25 mouse cellular contexts compared by ENCODE assay signal in genomic region chr9:85449493-85449892, GRCm38 (mm10).
DNase-seq lines count a peak whose midpoint lies in the region; ATAC-seq and TF ChIP-seq lines count a peak whose summit lies in the region.
"Had no signal": no experiment of that assay in that cellular context is flagged by ENCODE, and none has a peak within 500 bp of the region (broad histone marks: within the 10 kb centered on the region; RNA-seq: fewer than 3 reads in every experiment).

No protein-coding gene starts in this region.

- H3K4me3 ChIP-seq in midbrain, postnatal 0 days (ENCODE audit: low read depth, low read length), result no peak overlapping the region
- H3K4me3 ChIP-seq in lung, adult 2 months (replicated peaks; ENCODE audit: extremely low read depth, low read depth, low read length), result no peak overlapping the region
- no peak overlapping the region for H3K4me3 ChIP-seq in midbrain, embryonic 16.5 days (ENCODE audit: low read depth, low read length)
- H3K4me3 ChIP-seq: forebrain, embryonic 10.5 days; forebrain, embryonic 13.5 days; hindbrain, embryonic 10.5 days; hindbrain, embryonic 13.5 days had no signal

- no peaks in the 10 kb centered on the region for H3K4me1 ChIP-seq in midbrain, postnatal 0 days (ENCODE audit: insufficient read depth, low read length)
- H3K4me1 ChIP-seq in lung, adult 2 months (ENCODE audit: control insufficient read depth, insufficient read depth, low read length), result no peaks in the 10 kb centered on the region
- H3K4me1 ChIP-seq in midbrain, embryonic 16.5 days (ENCODE audit: control insufficient read depth, insufficient read depth, low read length), result no peaks in the 10 kb centered on the region
- H3K4me1 ChIP-seq: forebrain, embryonic 10.5 days; forebrain, embryonic 13.5 days; hindbrain, embryonic 10.5 days; hindbrain, embryonic 13.5 days had no signal

- DNase-seq in urinary bladder, postnatal 14 days (ENCODE audit: low spot score), result peak; percentile 18
- no peak for DNase-seq in urinary bladder, postnatal 25 days (ENCODE audit: low spot score)
- DNase-seq in midbrain, postnatal 0 days (ENCODE audit: low spot score), result no peak
- no peak for DNase-seq in lung, adult 2 months
- no peak for DNase-seq in thymus, postnatal 0 days (ENCODE audit: low spot score)
- DNase-seq: adrenal gland, postnatal 10 days; adrenal gland, postnatal 36 days; cerebellum, adult 18-20 months; cerebellum, adult 9-10 months; cerebellum, postnatal 14 days; gastrocnemius, postnatal 10 days; gastrocnemius, postnatal 36 days; heart, adult 11 months had no signal

- H3K4me2 ChIP-seq in midbrain, postnatal 0 days (ENCODE audit: low read depth, low read length, poor library complexity, severe bottlenecking), result no peak overlapping the region
- H3K4me2 ChIP-seq in midbrain, embryonic 16.5 days (ENCODE audit: low read length), result no peak overlapping the region
- H3K4me2 ChIP-seq: forebrain, embryonic 13.5 days; heart, embryonic 11.5 days; hindbrain, embryonic 13.5 days had no signal

- TF ChIP-seq POLR2A in lung, adult 2 months (IDR thresholded peaks at IDR 0.05; ENCODE audit: borderline replicate concordance, extremely low read depth, low read depth, low read length), result no peak

- H3K27me3 ChIP-seq in midbrain, postnatal 0 days (ENCODE audit: insufficient read depth, low read length), result no peaks in the 10 kb centered on the region
- no peaks in the 10 kb centered on the region for H3K27me3 ChIP-seq in midbrain, embryonic 16.5 days (ENCODE audit: control insufficient read depth, insufficient read depth, low read depth, low read length)
- H3K27me3 ChIP-seq: forebrain, embryonic 13.5 days; hindbrain, embryonic 13.5 days had no signal

- peak; percentile 65 for ATAC-seq in granulocyte monocyte progenitor cell, adult 5-6 weeks (replicated peaks; ENCODE audit: poor library complexity, severe bottlenecking)
- peak; percentile 77 for ATAC-seq in megakaryocyte progenitor cell, adult 5-6 weeks (replicated peaks; ENCODE audit: poor library complexity)
- no peak for ATAC-seq in midbrain, postnatal 0 days (ENCODE audit: low FRiP score)
- no peak for ATAC-seq in midbrain, embryonic 16.5 days
- ATAC-seq: activated CD4-positive, CD25-positive, alpha-beta regulatory T cell, adult 4 months; forebrain, embryonic 13.5 days; forebrain, embryonic 16.5 days; hindbrain, embryonic 16.5 days had no signal

- no peak overlapping the region for H3K9ac ChIP-seq in midbrain, postnatal 0 days (replicated peaks; ENCODE audit: low read length, poor library complexity, severe bottlenecking)
- H3K9ac ChIP-seq in midbrain, embryonic 16.5 days (ENCODE audit: low read depth, low read length), result no peak overlapping the region
- H3K9ac ChIP-seq: forebrain, embryonic 13.5 days; hindbrain, embryonic 13.5 days had no signal

- no peak for TF ChIP-seq CTCF in midbrain, postnatal 0 days (IDR thresholded peaks at IDR 0.05)
- TF ChIP-seq CTCF in lung, adult 2 months (IDR thresholded peaks at IDR 0.05; ENCODE audit: insufficient read depth, low read length), result no peak

- H3K9me3 ChIP-seq in midbrain, postnatal 0 days (ENCODE audit: low read length), result no peaks in the 10 kb centered on the region
- H3K9me3 ChIP-seq in midbrain, embryonic 16.5 days (replicated peaks; ENCODE audit: control insufficient read depth, low read length, poor library complexity, severe bottlenecking), result no peaks in the 10 kb centered on the region
- H3K9me3 ChIP-seq: forebrain, embryonic 10.5 days; forebrain, embryonic 13.5 days; G1E; hindbrain, embryonic 10.5 days; hindbrain, embryonic 13.5 days had no signal

- no peak overlapping the region for H3K27ac ChIP-seq in midbrain, postnatal 0 days (ENCODE audit: low read depth, low read length)
- H3K27ac ChIP-seq in midbrain, embryonic 16.5 days (ENCODE audit: low read length), result no peak overlapping the region
- H3K27ac ChIP-seq: forebrain, embryonic 10.5 days; forebrain, embryonic 13.5 days; hindbrain, embryonic 10.5 days; hindbrain, embryonic 13.5 days had no signal

- 85% methylated on average over 2 of the region's 2 CpGs for WGBS in midbrain, postnatal 0 days
- 61% methylated on average over 2 of the region's 2 CpGs for WGBS in lung, adult 2 months
- 83% methylated on average over 2 of the region's 2 CpGs for WGBS in midbrain, embryonic 16.5 days

- H3K36me3 ChIP-seq in midbrain, postnatal 0 days (ENCODE audit: insufficient read depth, low read length), result no peaks in the 10 kb centered on the region
- no peaks in the 10 kb centered on the region for H3K36me3 ChIP-seq in midbrain, embryonic 16.5 days (ENCODE audit: control insufficient read depth, insufficient read depth, low read length)
- H3K36me3 ChIP-seq: forebrain, embryonic 10.5 days; G1E; hindbrain, embryonic 10.5 days; hindbrain, embryonic 13.5 days had no signal

Comparison
In these comparisons a context has a peak if more than half of its experiments do, and no peak if none do; other contexts are left out.
1. ATAC-seq: peak in granulocyte monocyte progenitor cell, adult 5-6 weeks (single experiment) and megakaryocyte progenitor cell, adult 5-6 weeks (single experiment); none in midbrain, postnatal 0 days (single experiment) and midbrain, embryonic 16.5 days (single experiment).